Mouse (Mus musculus) MEL (cell line): ENCODE measurements around the gene Dnase2b. TPM values are rescaled to one million over a fixed set of nuclear protein-coding genes. Genes with fewer than 3 reads are reported as not detected.

Experiments
- DNase-seq: peaks from one replicate; pipeline ENCODE4 v3.0.0; 2011; ENCODE audit warnings: low read depth, low spot score
- H3K27ac ChIP-seq: 2 replicates; pipeline ENCODE4 v1.5.1; 2012; ENCODE audit warnings: low read depth, mild to moderate bottlenecking, control low read depth, low read length, moderate library complexity; ENCODE audit not compliant: control insufficient read depth
- H3K27me3 ChIP-seq, 2 experiments: fragments of 150-350 bp in 1 of 2; sonication (generic) in 1 of 2; 2 replicates each; pipeline ENCODE4 v1.6.1; 2012; ENCODE audit warnings: low read length in 2 of 2, mild to moderate bottlenecking in 2 of 2, improper control_type of control experiment in 1 of 2, moderate library complexity in 1 of 2; ENCODE audit not compliant: insufficient read depth in 2 of 2, control insufficient read depth in 1 of 2
- H3K36me3 ChIP-seq, 2 experiments: 2 replicates each; pipeline ENCODE4 v1.6.1; 2012 to 2014; ENCODE audit warnings: low read length in 2 of 2, improper control_type of control experiment in 1 of 2, inconsistent platforms in 1 of 2, mild to moderate bottlenecking in 1 of 2; ENCODE audit not compliant: insufficient read depth in 2 of 2, control insufficient read depth in 1 of 2
- H3K4me1 ChIP-seq, 2 experiments: fragments of 150-350 bp in 1 of 2; sonication (generic) in 1 of 2; 2 replicates each; pipeline ENCODE4 v1.6.1; 2012; ENCODE audit warnings: low read length in 2 of 2, improper control_type of control experiment in 1 of 2, mild to moderate bottlenecking in 1 of 2; ENCODE audit not compliant: insufficient read depth in 2 of 2, control insufficient read depth in 1 of 2
- H3K4me3 ChIP-seq, 2 experiments: fragments of 150-350 bp in 1 of 2; sonication (generic) in 1 of 2; 2 replicates each; pipeline ENCODE4 v1.5.1; 2012; ENCODE audit warnings: low read depth in 2 of 2, low read length in 2 of 2, mild to moderate bottlenecking in 2 of 2, moderate library complexity in 2 of 2, control low read depth in 1 of 2, improper control_type of control experiment in 1 of 2; ENCODE audit not compliant: control insufficient read depth in 1 of 2, insufficient read depth in 1 of 2
- H3K79me2 ChIP-seq: 2 replicates; pipeline ENCODE4 v1.6.1; 2012; ENCODE audit warnings: mild to moderate bottlenecking, low read length, moderate library complexity; ENCODE audit not compliant: control insufficient read depth, poor library complexity, insufficient read depth
- H3K9ac ChIP-seq: 2 replicates; pipeline ENCODE4 v1.6.1; 2012; ENCODE audit warnings: low read depth, mild to moderate bottlenecking, control low read depth, low read length, moderate library complexity; ENCODE audit not compliant: control insufficient read depth, poor library complexity, severe bottlenecking
- H3K9me3 ChIP-seq: fragments of 150-350 bp; sonication (generic); replicated peaks from 2 replicates; pipeline ENCODE4 v1.6.1; 2012; ENCODE audit warnings: mild to moderate bottlenecking, low read length, improper control_type of control experiment, moderate library complexity; ENCODE audit not compliant: insufficient read depth
- CHD1 ChIP-seq: IDR thresholded peaks from 2 replicates; pipeline ENCODE4 v1.6.1; 2012; ENCODE audit warnings: low read depth, mild to moderate bottlenecking, inconsistent platforms, low read length, improper control_type of control experiment
- CHD2 ChIP-seq: IDR thresholded peaks from 2 replicates; pipeline ENCODE4 v1.6.1; 2011; ENCODE audit warnings: low read length, improper control_type of control experiment
- EP300 ChIP-seq, 2 experiments: IDR thresholded peaks; 2 replicates each; pipeline ENCODE4 v1.6.1; 2011; ENCODE audit warnings: improper control_type of control experiment in 2 of 2, low read length in 2 of 2, low read depth in 1 of 2, mild to moderate bottlenecking in 1 of 2
- ETS1 ChIP-seq: IDR thresholded peaks from 2 replicates; pipeline ENCODE4 v1.6.1; 2012; ENCODE audit warnings: low read depth, mild to moderate bottlenecking, inconsistent platforms, low read length, improper control_type of control experiment, moderate library complexity
- GABPA ChIP-seq: IDR thresholded peaks from 2 replicates; pipeline ENCODE4 v1.6.1; 2012; ENCODE audit warnings: low read depth, mild to moderate bottlenecking, inconsistent platforms, low read length, improper control_type of control experiment, moderate library complexity
- KAT2A ChIP-seq: conservative IDR thresholded peaks from 2 replicates; pipeline ENCODE4 v1.6.1; 2012; ENCODE audit warnings: low read depth, low read length, improper control_type of control experiment, inconsistent platforms
- MAFK ChIP-seq: IDR thresholded peaks from 2 replicates; pipeline ENCODE4 v1.6.1; 2011; ENCODE audit warnings: low read depth, mild to moderate bottlenecking, low read length, improper control_type of control experiment, borderline replicate concordance
- POLR2AphosphoS5 ChIP-seq: IDR thresholded peaks from 2 replicates; pipeline ENCODE4 v1.6.1; 2012; ENCODE audit warnings: low read depth, borderline replicate concordance, mild to moderate bottlenecking, inconsistent platforms, low read length, moderate library complexity, mixed read lengths
- RCOR1 ChIP-seq: IDR thresholded peaks from 2 replicates; pipeline ENCODE4 v1.6.1; 2012; ENCODE audit warnings: low read depth, mild to moderate bottlenecking, inconsistent platforms, low read length, improper control_type of control experiment
- SMC3 ChIP-seq: IDR thresholded peaks from 2 replicates; pipeline ENCODE4 v1.6.1; 2011; ENCODE audit warnings: low read depth, low read length, improper control_type of control experiment
- TBP ChIP-seq: IDR thresholded peaks from 2 replicates; pipeline ENCODE4 v1.8.0; 2011; ENCODE audit warnings: low read depth, low read length, improper control_type of control experiment
- TCF12 ChIP-seq: IDR thresholded peaks from 2 replicates; pipeline ENCODE4 v1.6.1; 2014; ENCODE audit warnings: low read depth, mild to moderate bottlenecking, inconsistent platforms, low read length, improper control_type of control experiment, moderate library complexity
- USF2 ChIP-seq, 2 experiments: IDR thresholded peaks; 2 replicates each; pipeline ENCODE4 v1.6.1; 2011 to 2012; ENCODE audit warnings: improper control_type of control experiment in 2 of 2, low read length in 2 of 2, borderline replicate concordance in 1 of 2, inconsistent platforms in 1 of 2, low read depth in 1 of 2, mild to moderate bottlenecking in 1 of 2; ENCODE audit not compliant: insufficient read depth in 1 of 2
- ZNF384 ChIP-seq: IDR thresholded peaks from 2 replicates; pipeline ENCODE4 v1.6.1; 2012; ENCODE audit warnings: low read depth, mild to moderate bottlenecking, inconsistent platforms, low read length, improper control_type of control experiment
- polyA plus RNA-seq, 2 experiments: library from polyadenylated mRNA; stranded (reverse) in 1 of 2; unstranded in 1 of 2; fragments of >175 nt in 1 of 2; fragments of >200 nt in 1 of 2; gene quantifications; 2 replicates each; pipeline versions ENCODE4 v1.2.1 to v1.2.4; 2012; ENCODE audit warnings: low replicate concordance in 2 of 2, low read depth in 1 of 2; ENCODE audit not compliant: insufficient read length in 2 of 2, insufficient read depth in 1 of 2, missing spikeins in 1 of 2
- total RNA-seq: library from RNA; depleted of rRNA; stranded (reverse); fragments of 300-350 nt; gene quantifications from 2 replicates; pipeline ENCODE4 v1.2.3, GENCODE M21; 2012

Gene Dnase2b
- total and polyA plus RNA-seq, 3 experiments, result not detected

GRCm38 (mm10) chr3:146611261-146611660, 4.1 kb downstream of the Dnase2b start:
- TF ChIP-seq SMC3, result no peak
- no peak for TF ChIP-seq CHD1
- no peak for TF ChIP-seq EP300 (IDR thresholded peaks at IDR 0.05; ENCODE audit: low read depth in 1 of 2, low read length in 2 of 2)
- TF ChIP-seq CHD2, result no peak
- no peak for TF ChIP-seq RCOR1
- no peak for TF ChIP-seq USF2 (IDR thresholded peaks at IDR 0.05; ENCODE audit: borderline replicate concordance in 1 of 2, insufficient read depth in 1 of 2, low read depth in 1 of 2, low read length in 2 of 2)
- no peak for TF ChIP-seq KAT2A
- Histone ChIP-seq H3K9me3 (no peaks in the 10 kb centered on the region), H3K4me3 (no peak overlapping the region), H3K27ac (no peak overlapping the region), H3K9ac (no peak overlapping the region), H3K27me3 (no peaks in the 10 kb centered on the region), H3K79me2 (no peaks in the 10 kb centered on the region), H3K36me3 (peaks cover 0 to 3% of the 10 kb centered on the region in 2 experiments; a peak in 2 of 4 replicates), H3K4me1 (peaks cover 0 to 4% of the 10 kb centered on the region in 2 experiments; a peak in 2 of 4 replicates)
- no peak for DNase-seq

GRCm38 (mm10) chr3:146610322-146610721, 5.1 kb downstream of the Dnase2b start:
- Histone ChIP-seq H3K9me3 (no peaks in the 10 kb centered on the region), H3K27me3 (no peaks in the 10 kb centered on the region), H3K9ac (no peak overlapping the region), H3K4me1 (peaks cover 0 to 2% of the 10 kb centered on the region in 2 experiments; a peak in 2 of 4 replicates), H3K79me2 (no peaks in the 10 kb centered on the region), H3K36me3 (peaks cover 0 to under 1% of the 10 kb centered on the region in 2 experiments; a peak in 1 of 4 replicates), H3K4me3 (no peak overlapping the region), H3K27ac (no peak overlapping the region)
- no peak for DNase-seq
- no peak for TF ChIP-seq ETS1

GRCm38 (mm10) chr3:146607368-146607767, 8.0 kb downstream of the Dnase2b start:
- Histone ChIP-seq H3K79me2 (no peaks in the 10 kb centered on the region), H3K36me3 (no peaks in the 10 kb centered on the region), H3K4me1 (no peaks in the 10 kb centered on the region), H3K9ac (no peak overlapping the region), H3K27me3 (no peaks in the 10 kb centered on the region), H3K27ac (no peak overlapping the region), H3K9me3 (no peaks in the 10 kb centered on the region), H3K4me3 (no peak overlapping the region)
- TF ChIP-seq TCF12 (no peak), GABPA (no peak), POLR2AphosphoS5 (no peak), KAT2A (no peak), TBP (no peak), MAFK (no peak), RCOR1 (no peak), ZNF384 (no peak)
- DNase-seq, result no peak
